Mouse (Mus musculus): Measurements from ENCODE around the gene Cln5.
A peak's percentile ranks its signal among the peaks of the same experiment; 100 is the strongest.

Cln5 gene

GRCm38 (mm10) chr14:103078006-103078912 lies 8.2 kb downstream of the Cln5 start:
- no peak for DNase-seq (ENCODE audit: low spot score)

DNA sequence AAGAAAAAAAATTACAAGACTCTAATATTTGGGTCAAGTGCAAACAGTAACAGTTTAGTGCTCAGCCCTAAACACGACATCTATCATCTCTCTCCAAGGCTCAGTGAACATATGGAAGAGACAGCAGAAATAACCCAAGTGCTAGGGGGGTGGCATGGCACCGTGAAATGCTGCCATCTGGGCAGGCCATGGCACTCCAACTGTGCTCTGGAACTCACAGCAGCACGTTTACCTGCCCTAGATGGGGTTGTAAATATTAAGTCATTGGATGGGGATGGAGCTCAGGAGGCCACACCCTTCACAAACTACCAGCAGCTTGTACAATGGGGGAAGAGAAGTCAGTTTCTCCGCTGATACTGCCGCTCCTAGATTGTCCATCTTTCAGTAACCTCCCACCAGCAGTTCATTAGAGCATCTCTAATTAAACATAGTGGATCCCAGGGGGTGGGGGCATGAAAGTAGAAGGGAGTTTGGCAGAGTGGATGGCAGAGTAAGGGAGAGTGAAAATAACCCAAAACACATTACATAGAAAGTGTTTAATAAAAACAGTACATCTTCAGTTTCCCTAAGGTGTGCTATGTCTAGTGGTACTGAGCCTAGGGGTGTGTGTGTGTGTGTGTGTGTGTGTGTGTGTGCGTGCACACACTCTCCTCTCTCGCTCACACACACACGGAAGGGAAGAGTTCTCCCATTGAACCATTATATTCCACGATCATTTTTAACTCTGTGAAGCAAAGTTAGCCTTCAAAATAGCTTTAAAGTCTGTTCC lies 9.4 kb downstream of the Cln5 start:
- no peak for DNase-seq (ENCODE audit: low spot score)

GRCm38 (mm10) chr14:103085840-103086533 lies 16.0 kb downstream of the Cln5 start:
- no peak for DNase-seq (ENCODE audit: low spot score)

DNA sequence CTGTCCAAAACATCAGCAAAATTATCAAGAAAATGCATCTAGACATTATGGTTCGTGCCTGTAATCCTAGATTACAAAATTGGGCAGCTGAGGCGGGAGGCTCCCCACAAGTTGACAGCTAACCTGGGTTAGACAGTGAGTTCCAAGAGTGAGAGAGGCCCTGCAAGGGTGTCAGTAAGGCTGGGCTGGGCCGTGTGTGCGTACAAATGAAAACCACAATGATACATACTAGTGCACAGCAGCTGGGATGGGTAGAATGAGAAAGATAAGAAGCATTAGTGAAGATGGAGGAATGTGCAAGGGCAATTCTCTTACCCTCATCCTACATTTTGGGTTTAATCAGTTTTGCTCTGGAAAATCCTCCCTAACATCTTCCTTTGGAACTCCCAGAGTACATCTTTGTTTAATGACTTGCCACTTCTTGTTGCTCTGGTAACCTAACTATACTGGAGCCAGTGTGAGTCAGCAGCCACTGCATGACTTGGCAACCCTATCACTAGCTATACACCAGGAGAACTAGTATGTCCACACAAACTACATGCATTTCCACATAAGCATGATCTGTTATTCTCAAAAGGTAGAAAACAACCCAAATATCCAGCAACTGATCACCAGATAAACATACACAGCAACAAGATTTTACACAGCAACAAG lies 16.8 kb downstream of the Cln5 start:
- DNase-seq (ENCODE audit: low spot score) = no peak

DNA sequence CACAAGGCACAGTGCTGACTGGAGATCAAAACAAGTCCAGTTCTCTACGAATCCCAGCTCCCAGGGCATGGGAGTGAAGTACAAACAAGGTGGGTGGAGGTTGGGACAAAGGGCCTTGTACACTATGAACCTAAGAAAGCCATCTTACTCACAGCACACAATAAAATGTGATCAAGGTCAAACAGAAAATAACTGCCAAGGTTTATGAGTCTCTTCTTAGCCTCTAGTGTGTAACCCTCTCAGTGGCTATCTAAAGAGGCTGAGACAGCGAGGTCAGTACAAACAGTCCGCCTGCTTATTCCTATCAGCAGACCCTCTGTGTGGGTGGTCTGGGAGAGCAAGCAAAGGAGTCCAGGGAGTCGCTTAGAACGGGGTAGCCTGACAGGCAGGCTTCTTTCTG lies 17.8 kb downstream of the Cln5 start:
- DNase-seq (ENCODE audit: low spot score) = peak; percentile 25

DNA sequence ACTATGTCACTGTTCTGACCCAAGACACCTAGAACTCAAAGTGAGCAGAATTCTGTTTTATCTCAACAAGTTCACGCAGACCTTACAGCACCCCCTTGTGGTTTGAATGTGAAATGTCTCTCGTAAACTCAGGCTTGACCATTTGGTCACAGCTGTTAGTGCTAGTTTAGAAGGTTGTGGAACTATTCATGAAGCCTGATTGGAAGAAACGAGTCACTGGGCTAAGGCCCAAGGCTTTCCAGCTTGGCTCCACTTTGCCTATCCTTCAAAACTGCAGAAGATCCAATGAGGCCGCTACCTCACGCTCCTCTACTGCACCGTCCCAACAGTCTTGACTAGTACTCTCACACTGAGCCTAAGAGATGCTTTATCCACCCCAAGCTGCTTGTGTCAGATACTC lies 18.6 kb downstream of the Cln5 start:
- DNase-seq (ENCODE audit: low spot score) = no peak

DNA sequence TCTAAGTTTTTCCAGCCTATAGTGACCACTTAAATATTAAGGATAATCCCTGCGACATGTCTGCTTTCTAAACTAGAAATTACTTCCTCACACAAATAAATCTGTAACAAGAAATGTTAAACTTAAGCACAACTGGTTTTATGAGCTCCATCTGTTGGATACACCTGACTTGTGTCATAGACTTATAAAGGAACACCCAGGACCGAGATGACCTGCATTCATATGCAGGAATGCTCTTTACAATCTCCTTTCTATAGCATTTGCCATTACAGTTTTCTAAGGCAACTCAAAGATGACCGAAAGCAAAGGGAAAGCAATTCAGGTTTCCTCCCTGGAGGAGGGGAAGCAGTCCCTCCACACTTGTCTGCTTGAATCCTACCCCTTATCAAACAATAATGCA lies 23.2 kb downstream of the Cln5 start:
- DNase-seq (ENCODE audit: low spot score) = no peak

GRCm38 (mm10) chr14:103093670-103094069 lies 23.7 kb downstream of the Cln5 start:
- DNase-seq (ENCODE audit: low spot score) = no peak

- DNase-seq (ENCODE audit: low spot score) = no peak
Measured at GRCm38 (mm10) chr14:103095036-103095435, 25.0 kb downstream of the Cln5 start.

DNA sequence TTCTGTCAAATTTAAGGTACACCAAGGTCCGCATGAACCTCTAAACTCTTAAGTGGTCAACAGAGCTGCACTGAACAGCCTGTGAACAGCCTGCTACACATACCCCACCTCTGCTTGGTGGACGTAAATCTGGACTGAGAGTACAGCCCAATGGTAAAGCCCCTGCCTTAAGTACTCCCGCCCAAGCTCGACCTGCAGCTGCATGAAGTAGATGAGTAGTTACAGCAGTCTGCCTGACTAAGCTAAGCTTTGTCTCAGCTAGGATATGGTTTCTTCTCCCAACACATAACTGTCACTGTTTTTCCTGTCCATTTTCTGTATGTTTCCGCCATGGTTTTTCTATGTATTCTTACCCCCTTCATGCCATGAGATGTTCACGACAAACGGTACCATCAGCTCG lies 25.8 kb downstream of the Cln5 start:
- DNase-seq (ENCODE audit: low spot score) = no peak

DNA sequence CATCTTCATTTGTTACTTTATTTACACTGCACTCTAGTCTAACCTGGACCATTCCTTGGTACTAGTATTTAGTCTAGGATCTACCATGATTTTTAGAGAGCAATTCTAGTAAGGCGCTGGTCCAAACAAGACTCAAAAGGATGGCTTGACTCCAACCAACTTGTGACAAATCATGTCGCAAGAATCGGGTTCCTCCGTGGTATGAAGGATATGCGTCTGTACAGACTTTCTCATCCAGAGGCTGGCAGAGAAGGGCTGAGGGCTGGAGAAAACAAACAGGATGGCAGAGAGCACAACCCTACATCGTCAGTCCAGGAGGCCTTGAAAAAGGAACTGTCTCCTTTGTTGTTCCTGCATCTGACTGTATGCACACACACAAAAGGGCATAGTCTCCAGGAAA lies 26.6 kb downstream of the Cln5 start:
- no peak for DNase-seq (ENCODE audit: low spot score)

DNA sequence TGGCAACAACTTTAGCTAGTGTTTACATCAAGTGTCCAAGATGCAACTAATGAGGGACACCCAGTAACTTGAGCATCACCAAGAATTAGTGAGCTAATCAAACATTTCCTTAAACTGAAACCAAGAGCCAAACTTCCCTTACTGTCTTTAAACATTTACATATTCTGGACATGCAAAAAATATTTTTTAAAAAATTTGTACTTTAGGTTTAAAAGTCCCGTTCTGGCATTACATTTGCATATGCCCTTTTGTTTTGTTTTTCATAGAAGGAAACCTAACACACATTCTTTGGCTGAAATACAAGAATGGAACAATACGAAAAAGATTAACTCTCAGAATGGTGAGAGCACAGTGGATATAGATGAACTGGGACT lies 28.2 kb downstream of the Cln5 start:
- DNase-seq (ENCODE audit: low spot score) = no peak

DNA sequence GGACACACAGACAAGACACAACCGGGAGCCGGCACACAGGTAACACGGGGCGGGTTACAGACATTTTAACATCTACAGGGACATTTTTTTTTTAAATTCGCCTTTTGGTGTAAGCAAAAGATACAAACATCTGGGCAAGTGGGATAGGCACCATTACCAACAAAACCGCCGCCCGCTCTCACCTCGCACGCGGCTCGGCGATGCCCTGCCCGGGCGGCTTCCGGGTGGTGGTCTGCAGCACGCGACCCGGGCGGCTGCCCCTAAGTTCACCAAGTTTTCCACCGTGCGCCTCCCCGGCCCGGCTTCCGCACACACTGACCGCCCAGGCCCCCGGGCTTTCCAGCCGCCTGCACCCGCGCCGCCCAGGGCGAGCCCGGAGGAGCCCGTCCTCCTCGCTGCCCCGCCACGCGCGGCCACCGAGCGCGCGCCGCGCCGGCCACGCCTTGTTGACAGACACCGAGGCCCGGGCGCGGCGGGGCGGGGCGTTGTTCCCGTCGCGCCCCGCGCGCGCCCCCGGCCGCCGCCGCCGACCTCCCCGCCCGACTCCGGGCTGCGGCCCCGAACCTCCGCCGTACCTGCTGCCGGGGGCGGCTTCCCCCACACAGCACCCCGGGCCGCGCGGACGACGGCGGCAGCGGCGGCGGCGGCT lies 28.7 kb downstream of the Cln5 start:
- peak; percentile 81 for DNase-seq (ENCODE audit: low spot score)

- peak; percentile 94 for DNase-seq (ENCODE audit: low spot score)
Measured at GRCm38 (mm10) chr14:103099238-103099933, 29.4 kb downstream of the Cln5 start, which contains the start of gene Fbxl3. Fbxl3 (minus strand) TSS chr14:103099566.

DNA sequence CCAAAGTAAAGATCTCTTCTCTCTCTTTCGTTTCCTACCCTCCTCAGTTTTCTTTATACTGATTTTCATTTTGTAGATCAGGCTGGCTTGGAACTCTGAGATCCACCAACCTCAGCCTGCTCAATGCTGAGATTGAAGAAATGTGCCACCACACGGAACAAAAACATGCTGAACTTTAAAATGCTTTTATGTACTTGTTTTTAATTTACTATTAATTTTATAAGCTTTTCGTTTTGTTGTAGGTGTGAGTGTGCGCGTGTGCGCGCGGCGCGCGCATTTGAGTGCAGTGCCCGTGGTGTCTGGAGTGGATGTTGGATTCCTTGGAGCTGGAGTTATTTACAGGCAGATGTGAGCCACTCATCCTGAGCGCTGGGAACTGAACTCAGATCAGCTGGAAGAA lies 30.3 kb downstream of the Cln5 start:
- no peak for DNase-seq (ENCODE audit: low spot score)

DNA sequence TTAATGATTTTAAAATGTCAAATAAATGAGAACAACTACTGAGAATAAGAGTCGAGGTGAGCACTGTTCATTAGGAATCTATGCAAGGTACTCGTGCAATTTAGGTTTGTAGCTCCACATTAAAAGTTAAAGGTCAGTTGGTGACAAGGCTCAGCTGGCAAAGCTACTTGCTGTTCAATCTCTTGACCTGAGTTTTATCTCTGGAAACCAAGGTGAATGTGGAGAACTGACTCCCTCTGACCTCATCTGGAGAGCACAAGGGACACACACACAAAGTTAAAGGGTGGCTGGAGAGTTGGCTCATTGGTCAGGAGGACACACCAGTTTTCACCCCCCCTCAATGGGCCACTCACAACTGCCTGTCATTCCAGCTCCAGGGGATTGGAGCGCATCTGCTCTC lies 31.2 kb downstream of the Cln5 start:
- no peak for DNase-seq (ENCODE audit: low spot score)

DNA sequence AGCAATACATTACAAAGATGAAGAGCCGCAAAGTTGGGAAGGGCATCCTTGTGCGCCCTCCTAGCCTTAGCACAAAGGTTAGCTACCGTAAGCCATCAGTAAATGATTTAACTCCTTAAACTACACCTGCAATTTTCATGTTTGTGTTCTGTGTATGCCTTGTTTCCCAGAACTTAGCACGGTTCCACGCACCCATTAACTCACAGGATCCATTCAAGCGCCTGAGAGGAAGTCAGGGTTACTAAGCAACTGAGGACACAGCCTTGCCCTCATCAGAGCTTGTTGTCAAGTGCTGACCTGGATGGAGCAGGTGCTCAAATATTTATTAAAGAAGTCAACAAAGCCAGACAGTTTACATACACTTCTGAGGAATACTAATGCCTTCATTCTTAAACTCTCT lies 32.2 kb downstream of the Cln5 start:
- DNase-seq (ENCODE audit: low spot score) = no peak

DNA sequence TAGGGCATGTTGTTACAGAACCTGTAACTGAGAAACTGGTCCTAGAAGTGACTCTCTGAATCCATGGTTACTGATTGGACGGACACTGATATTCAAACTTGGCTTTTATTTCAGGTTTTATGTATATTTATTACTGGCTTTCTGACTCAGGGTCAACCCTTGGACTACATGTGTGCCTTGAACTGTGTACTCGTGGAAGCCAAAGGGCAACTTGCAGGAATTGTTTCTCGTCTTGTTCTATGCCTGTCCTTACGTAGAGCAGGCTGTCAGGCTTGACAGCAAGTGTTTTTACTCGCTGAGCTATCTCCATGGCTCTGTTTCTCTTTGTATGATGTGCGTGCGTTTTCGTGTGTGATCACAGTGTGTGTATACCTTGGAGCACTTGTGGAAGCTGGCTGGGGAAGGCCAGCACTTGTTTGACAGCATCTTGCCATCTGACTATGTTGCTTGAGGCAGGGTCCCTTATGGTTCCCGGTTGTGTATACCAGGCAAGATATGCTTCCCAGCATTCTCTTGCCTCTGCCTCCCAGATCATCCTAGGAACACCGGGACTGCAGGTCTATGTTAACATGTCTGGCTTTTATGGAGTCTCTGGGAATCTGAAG lies 32.8 kb downstream of the Cln5 start:
- DNase-seq (ENCODE audit: low spot score) = no peak

- no peak for DNase-seq (ENCODE audit: low spot score)
Measured at GRCm38 (mm10) chr14:103106301-103106700, 36.3 kb downstream of the Cln5 start.

DNA sequence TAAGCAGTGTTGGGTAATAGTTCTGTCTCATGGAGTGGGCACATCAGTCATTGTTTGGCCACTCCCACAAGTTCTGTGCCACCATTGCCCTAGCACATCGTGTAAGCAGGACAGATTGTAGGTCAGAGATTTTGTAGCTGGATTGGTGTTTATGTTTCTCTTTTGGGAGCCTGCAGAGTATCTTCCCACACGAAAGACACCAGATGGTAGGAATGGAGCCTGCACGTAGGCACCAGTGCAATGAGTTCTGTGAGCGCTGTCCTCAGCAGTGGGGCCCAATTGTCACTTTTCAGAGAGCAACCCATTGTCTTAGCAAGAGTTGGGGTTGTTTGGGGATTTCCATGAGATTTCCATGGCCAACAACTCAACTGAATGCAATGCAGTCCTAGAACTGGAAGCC lies 40.0 kb downstream of the Cln5 start:
- no peak for DNase-seq (ENCODE audit: low spot score)
